Mouse (Mus musculus) forebrain, embryonic 12.5 days (tissue): ENCODE data around the gene Cpa4. TPM values are rescaled to one million over a fixed set of nuclear protein-coding genes. Genes with fewer than 3 reads are reported as not detected.
A peak's percentile ranks its signal among the peaks of the same experiment; 100 is the strongest.

Experiments
- ATAC-seq: fragments of 200-750 bp; cut with Nextera tagmentation; 2 replicates; pipeline ENCODE4 v1.8.0; 2017; ENCODE audit warnings: moderate TSS enrichment; ENCODE audit not compliant: low FRiP score
- H3K27ac ChIP-seq: fragments of 300-500 bp; sonication (generic); 2 replicates; pipeline ENCODE4 v1.5.1; 2016; ENCODE audit warnings: mild to moderate bottlenecking
- H3K27me3 ChIP-seq: fragments of 300-500 bp; sonication (generic); 2 replicates; pipeline ENCODE4 v1.6.1; 2016; ENCODE audit warnings: mild to moderate bottlenecking
- H3K36me3 ChIP-seq: fragments of 300-500 bp; sonication (generic); replicated peaks from 2 replicates; pipeline ENCODE4 v1.6.1; 2016; ENCODE audit warnings: mild to moderate bottlenecking
- H3K4me1 ChIP-seq: fragments of 300-500 bp; sonication (generic); 2 replicates; pipeline ENCODE4 v1.6.1; 2016
- H3K4me2 ChIP-seq: fragments of 300-500 bp; sonication (generic); 2 replicates; pipeline ENCODE4 v1.6.1; 2016; ENCODE audit warnings: mild to moderate bottlenecking, moderate library complexity
- H3K4me3 ChIP-seq: fragments of 300-500 bp; sonication (generic); replicated peaks from 2 replicates; pipeline ENCODE4 v1.5.1; 2016; ENCODE audit warnings: mild to moderate bottlenecking
- H3K9ac ChIP-seq: fragments of 300-500 bp; sonication (generic); 2 replicates; pipeline ENCODE4 v1.6.1; 2016; ENCODE audit warnings: mild to moderate bottlenecking
- H3K9me3 ChIP-seq: fragments of 300-500 bp; sonication (generic); 2 replicates; pipeline ENCODE4 v1.6.1; 2016
- WGBS: fragments of 180-500 bp; shearing (Covaris S2); methylation state at CpG from one replicate; pipeline ENCODE4 v1.1.7; 2016; 5-methylcytosine and 5-hydroxymethylcytosine counted together
- polyA plus RNA-seq: library from polyadenylated mRNA; unstranded; fragments of >200 nt; fragmentation: Nextera tagmentation; extraction: Ambion mirVana; gene quantifications from 2 replicates; pipeline ENCODE4 v1.2.1, GENCODE M21; 2016

Cpa4 gene
- 4.7 and 5.2 TPM in 2 replicates for polyA plus RNA-seq

- H3K9ac ChIP-seq = no peak within 1 kb of the TSS
- WGBS = 66% methylated on average over 5 of the region's 5 CpGs
- H3K4me1 ChIP-seq = peaks cover 11% of the 10 kb centered on the region
- H3K9me3 ChIP-seq = no peaks in the 10 kb centered on the region
- peak within 1 kb of the TSS; percentile 13; the same call in 1 of the 2 replicates for H3K27ac ChIP-seq
- no peak for ATAC-seq
- no peaks in the 10 kb centered on the region for H3K36me3 ChIP-seq
- no peaks in the 10 kb centered on the region for H3K27me3 ChIP-seq
- H3K4me3 ChIP-seq = no peak within 1 kb of the TSS
- no peak within 1 kb of the TSS for H3K4me2 ChIP-seq
Observed at GRCm38 (mm10) chr6:30568069-30568468, at the start of gene Cpa4. Cpa4 (plus strand) TSS chr6:30568369.

DNA sequence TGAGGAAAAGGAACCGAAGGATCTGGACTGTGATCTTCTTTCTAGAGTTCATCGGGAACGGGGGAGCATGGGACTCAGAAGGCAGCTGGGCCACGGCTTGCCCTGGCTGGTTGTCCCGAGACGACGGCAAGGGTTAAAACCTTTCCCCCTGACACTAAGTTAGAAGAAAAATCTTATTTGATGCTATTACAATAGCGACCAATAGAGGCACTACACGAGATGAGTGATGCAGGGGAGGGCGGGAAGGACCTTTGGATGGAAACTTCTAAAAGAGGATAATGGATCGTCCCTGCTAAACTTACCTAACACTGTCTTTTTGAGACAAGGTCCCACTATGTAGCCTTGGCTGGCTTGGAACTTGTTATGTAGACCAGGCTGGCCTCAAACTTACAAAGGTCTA is 47.8 kb upstream of the Cpa4 start:
- Histone ChIP-seq H3K4me2 (no peak overlapping the region), H3K4me3 (no peak overlapping the region), H3K9ac (no peak overlapping the region), H3K36me3 (no peaks in the 10 kb centered on the region), H3K4me1 (peaks cover 6% of the 10 kb centered on the region), H3K27me3 (no peaks in the 10 kb centered on the region; the same call in 1 of the 2 replicates), H3K27ac (no peak overlapping the region), H3K9me3 (no peaks in the 10 kb centered on the region)
- WGBS = 69% methylated on average over 11 of the region's 11 CpGs
- ATAC-seq = no peak

DNA sequence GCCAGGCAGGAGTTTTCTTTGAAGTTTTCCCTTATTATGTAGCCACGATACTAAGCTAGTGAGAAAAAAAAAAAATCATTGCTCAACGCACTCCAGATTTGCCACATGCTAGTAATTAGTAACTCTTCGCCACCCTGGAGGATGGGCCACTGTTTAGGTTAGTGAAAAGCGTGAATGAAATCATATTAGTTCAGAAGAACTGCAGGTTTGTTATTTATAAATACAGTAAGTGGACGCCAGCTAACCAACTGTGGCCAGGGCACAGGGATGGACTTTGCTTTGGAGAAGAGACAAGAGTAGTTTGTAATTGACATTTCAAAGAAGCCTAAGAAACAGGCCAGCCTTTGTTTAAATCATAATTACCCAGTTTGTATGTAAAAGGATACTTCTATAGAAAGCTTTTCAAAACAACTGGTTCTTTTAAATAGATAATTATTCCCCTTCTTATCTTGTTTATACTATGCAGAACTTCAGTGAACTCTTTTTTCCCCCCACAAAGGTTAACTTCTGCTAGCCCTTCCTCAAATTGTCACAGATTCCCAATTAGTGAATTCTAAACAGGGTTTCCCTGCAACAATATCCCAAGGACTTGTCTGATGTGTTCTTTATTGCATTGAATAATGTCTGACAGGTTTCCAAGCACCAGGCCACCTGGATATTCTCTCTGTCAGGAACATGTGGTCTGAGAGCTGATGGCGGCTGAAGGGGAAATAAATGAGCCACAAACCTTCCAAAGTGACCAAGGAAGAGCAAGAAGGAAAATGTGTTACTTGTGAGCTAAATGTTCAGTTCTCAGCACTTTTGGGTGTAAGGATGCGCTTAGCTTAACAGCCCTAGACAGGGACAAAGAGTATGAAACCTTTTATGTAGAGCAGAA is 42.5 kb upstream of the Cpa4 start:
- Histone ChIP-seq H3K4me3 (no peak overlapping the region), H3K4me2 (no peak overlapping the region; the same call in 1 of the 2 replicates), H3K4me1 (peaks cover 34% of the 10 kb centered on the region), H3K36me3 (no peaks in the 10 kb centered on the region), H3K9me3 (no peaks in the 10 kb centered on the region), H3K27me3 (no peaks in the 10 kb centered on the region; the same call in 1 of the 2 replicates), H3K9ac (0 out of 2 replicates have a peak overlapping the region, but pooled peaks have one; percentile 42), H3K27ac (peak overlapping the region; percentile 93)
- ATAC-seq = no peak; the same call in 1 of the 2 replicates
- WGBS = 17% methylated on average over 7 of the region's 7 CpGs

GRCm38 (mm10) chr6:30526586-30527515 is 41.3 kb upstream of the Cpa4 start:
- peak; percentile 83 for ATAC-seq
- peak overlapping the region; percentile 42 for H3K9ac ChIP-seq
- no peak overlapping the region for H3K4me3 ChIP-seq
- H3K36me3 ChIP-seq = no peaks in the 10 kb centered on the region
- H3K4me1 ChIP-seq = peaks cover 34% of the 10 kb centered on the region
- no peaks in the 10 kb centered on the region; the same call in 1 of the 2 replicates for H3K27me3 ChIP-seq
- WGBS = 5% methylated on average over 19 of the region's 19 CpGs
- H3K9me3 ChIP-seq = no peaks in the 10 kb centered on the region
- H3K4me2 ChIP-seq = peak overlapping the region; percentile 32
- peak overlapping the region; percentile 93 for H3K27ac ChIP-seq

DNA sequence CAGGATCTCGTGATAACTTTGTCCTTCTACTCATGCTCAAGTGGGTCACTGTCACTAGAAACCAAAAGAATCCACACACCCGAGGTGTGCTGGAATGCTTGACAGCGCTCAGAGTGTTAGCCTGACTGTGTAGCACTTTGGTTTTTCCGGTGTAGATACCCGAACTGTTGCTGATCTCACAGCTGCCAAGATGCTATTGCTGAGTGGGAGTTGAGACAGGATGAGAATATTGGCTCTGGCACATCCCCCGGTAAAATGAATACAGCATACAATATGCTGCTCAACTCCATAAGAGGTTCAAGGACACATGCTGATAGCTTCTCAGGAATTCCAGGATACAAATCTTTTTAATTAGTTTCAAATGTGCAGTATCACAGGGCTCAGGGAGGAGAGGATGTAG is 39.4 kb upstream of the Cpa4 start:
- Histone ChIP-seq H3K9ac (no peak overlapping the region), H3K27me3 (no peaks in the 10 kb centered on the region), H3K4me3 (no peak overlapping the region), H3K9me3 (no peaks in the 10 kb centered on the region), H3K4me2 (no peak overlapping the region), H3K4me1 (peaks cover 34% of the 10 kb centered on the region), H3K36me3 (no peaks in the 10 kb centered on the region), H3K27ac (no peak overlapping the region)
- WGBS = 71% methylated on average over 6 of the region's 6 CpGs
- ATAC-seq = no peak

- H3K27ac ChIP-seq = no peak overlapping the region
- H3K9me3 ChIP-seq = no peaks in the 10 kb centered on the region
- ATAC-seq = no peak
- 46% methylated on average over 3 of the region's 3 CpGs for WGBS
- H3K36me3 ChIP-seq = no peaks in the 10 kb centered on the region
- no peak overlapping the region for H3K4me3 ChIP-seq
- H3K4me1 ChIP-seq = no peaks in the 10 kb centered on the region; the same call in 1 of the 2 replicates
- no peak overlapping the region for H3K4me2 ChIP-seq
- H3K27me3 ChIP-seq = no peaks in the 10 kb centered on the region
- H3K9ac ChIP-seq = no peak overlapping the region
Observed at GRCm38 (mm10) chr6:30535340-30535739, 32.8 kb upstream of the Cpa4 start.

GRCm38 (mm10) chr6:30538240-30538639 is 29.9 kb upstream of the Cpa4 start:
- Histone ChIP-seq H3K4me2 (no peak overlapping the region), H3K27ac (no peak overlapping the region), H3K4me1 (peaks cover 4% of the 10 kb centered on the region; the same call in 1 of the 2 replicates), H3K4me3 (no peak overlapping the region), H3K9me3 (no peaks in the 10 kb centered on the region), H3K27me3 (no peaks in the 10 kb centered on the region), H3K36me3 (no peaks in the 10 kb centered on the region), H3K9ac (no peak overlapping the region)
- 59% methylated on average over 10 of the region's 10 CpGs for WGBS
- no peak for ATAC-seq

DNA sequence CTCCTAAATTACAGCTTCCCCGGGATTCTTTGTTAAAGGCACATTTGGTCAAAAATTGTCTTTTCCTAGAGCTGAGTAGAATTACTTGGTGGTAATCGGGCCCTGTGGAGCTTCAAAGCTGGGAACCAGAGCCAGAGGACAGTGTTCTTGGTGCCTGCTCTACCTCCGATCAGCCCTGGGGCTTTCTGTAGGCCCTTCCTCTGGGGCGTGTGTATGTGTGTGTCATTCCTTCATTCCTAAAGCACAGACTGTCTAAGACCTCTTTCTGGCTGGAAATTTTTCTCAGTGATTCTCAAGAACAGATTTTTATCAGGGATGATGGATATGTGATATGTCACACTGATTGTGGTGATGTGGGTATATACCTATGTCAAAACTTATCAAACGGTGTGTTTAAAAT is 29.4 kb upstream of the Cpa4 start:
- no peak for ATAC-seq
- H3K27me3 ChIP-seq = no peaks in the 10 kb centered on the region
- H3K4me1 ChIP-seq = peaks cover 10% of the 10 kb centered on the region
- no peak overlapping the region for H3K4me3 ChIP-seq
- peak overlapping the region; percentile 25; the same call in 1 of the 2 replicates for H3K27ac ChIP-seq
- 85% methylated on average over 5 of the region's 5 CpGs for WGBS
- no peaks in the 10 kb centered on the region for H3K9me3 ChIP-seq
- H3K36me3 ChIP-seq = no peaks in the 10 kb centered on the region
- H3K9ac ChIP-seq = no peak overlapping the region
- no peak overlapping the region for H3K4me2 ChIP-seq

DNA sequence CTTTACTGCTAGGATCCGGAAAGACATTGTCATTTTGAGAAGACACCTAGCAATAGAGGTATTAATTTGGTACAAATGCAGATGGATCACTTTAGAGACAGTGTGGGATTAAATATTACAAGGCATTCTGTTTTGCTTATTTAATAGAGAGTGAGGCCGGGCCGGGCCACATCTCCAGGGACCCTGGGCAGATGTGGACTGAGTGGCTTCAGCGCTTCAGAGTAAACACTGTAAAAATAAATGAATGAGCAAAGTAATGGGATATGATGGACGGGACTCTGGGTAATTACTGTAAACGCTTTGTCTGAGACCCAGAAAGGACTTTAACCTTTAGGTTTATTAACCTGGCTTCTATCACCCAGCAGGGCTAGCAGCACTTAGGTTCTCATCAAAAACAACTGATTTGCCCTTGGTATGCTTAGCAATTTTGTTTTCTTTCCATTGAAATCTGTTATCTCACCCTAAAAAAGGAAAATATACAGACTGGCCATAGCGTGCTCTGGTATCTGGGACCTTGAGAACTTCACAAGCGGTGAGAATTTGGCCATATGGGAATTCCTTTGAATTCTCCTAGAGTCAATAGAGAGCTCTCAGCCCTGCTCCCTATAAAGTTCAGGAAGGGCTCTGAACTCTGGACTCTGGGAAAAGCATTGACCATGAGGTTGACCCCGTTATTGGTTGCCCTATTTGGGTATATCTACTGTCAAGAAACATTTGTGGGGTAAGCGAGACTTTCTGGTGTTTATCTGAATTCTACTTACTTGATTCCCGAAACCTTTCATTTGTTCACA is 27.0 kb upstream of the Cpa4 start, which contains the start of gene Cpa2:
Gene Cpa2 (plus strand): TSS at position 574 of the 791 bp plus-strand sequence.
- WGBS = 88% methylated on average over 11 of the region's 11 CpGs
- H3K4me1 ChIP-seq = peaks cover 29% of the 10 kb centered on the region
- H3K36me3 ChIP-seq = no peaks in the 10 kb centered on the region
- H3K27me3 ChIP-seq = no peaks in the 10 kb centered on the region
- no peak for ATAC-seq
- H3K9ac ChIP-seq = no peak within 1 kb of the TSS
- no peak within 1 kb of the TSS for H3K4me2 ChIP-seq
- H3K4me3 ChIP-seq = no peak within 1 kb of the TSS
- H3K9me3 ChIP-seq = no peaks in the 10 kb centered on the region
- H3K27ac ChIP-seq = no peak within 1 kb of the TSS

- Histone ChIP-seq H3K27me3 (no peaks in the 10 kb centered on the region), H3K4me3 (no peak overlapping the region), H3K36me3 (no peaks in the 10 kb centered on the region), H3K4me2 (no peak overlapping the region), H3K27ac (no peak overlapping the region), H3K4me1 (peaks cover 37% of the 10 kb centered on the region), H3K9me3 (no peaks in the 10 kb centered on the region), H3K9ac (no peak overlapping the region)
- 88% methylated on average over 6 of the region's 6 CpGs for WGBS
- ATAC-seq = no peak
Observed at GRCm38 (mm10) chr6:30542277-30542676, 25.9 kb upstream of the Cpa4 start.

DNA sequence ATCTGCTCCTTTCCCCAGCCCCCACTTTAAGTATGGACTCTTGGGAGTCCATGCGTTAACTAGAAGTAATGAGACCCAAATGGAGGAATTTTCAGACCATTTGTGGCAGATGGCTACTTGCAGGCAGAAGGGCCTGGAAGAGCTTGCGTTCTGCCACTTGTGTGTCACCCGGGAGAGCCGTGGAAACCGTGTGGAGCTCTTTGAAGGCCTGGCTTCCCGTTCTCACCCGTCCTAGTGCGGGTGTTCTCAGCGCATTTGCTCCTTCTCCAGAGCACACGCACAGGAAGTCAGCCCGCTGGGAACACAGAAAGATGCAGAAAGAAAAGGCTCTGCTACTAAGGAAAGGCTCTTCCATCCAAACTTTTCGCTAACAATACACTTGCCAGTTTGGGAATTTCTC is 25.1 kb upstream of the Cpa4 start:
- 61% methylated on average over 12 of the region's 12 CpGs for WGBS
- Histone ChIP-seq H3K27ac (0 out of 2 replicates have a peak overlapping the region, but pooled peaks have one; percentile 32), H3K36me3 (no peaks in the 10 kb centered on the region)

More for the DNA sequence above, 25.1 kb upstream of the Cpa4 start:
- Histone ChIP-seq H3K27me3 (no peaks in the 10 kb centered on the region), H3K4me2 (no peak overlapping the region), H3K4me1 (peaks cover 44% of the 10 kb centered on the region), H3K9me3 (no peaks in the 10 kb centered on the region), H3K4me3 (no peak overlapping the region), H3K9ac (no peak overlapping the region)
- no peak for ATAC-seq
